Mouse (Mus musculus) cerebellum, postnatal 14 days (tissue): ENCODE data around the gene Gm13306.
"Not testable (repeated sequence)": the region's sequence is repeated elsewhere in the genome, so short reads cannot be mapped to it uniquely, and the experiment has no call there.

Source experiments
- DNase-seq, 2 experiments: peaks; one replicate each; pipeline ENCODE4 v3.0.0; 2021; ENCODE audit warnings: mixed read lengths in 2 of 2

Gm13306 gene

DNA sequence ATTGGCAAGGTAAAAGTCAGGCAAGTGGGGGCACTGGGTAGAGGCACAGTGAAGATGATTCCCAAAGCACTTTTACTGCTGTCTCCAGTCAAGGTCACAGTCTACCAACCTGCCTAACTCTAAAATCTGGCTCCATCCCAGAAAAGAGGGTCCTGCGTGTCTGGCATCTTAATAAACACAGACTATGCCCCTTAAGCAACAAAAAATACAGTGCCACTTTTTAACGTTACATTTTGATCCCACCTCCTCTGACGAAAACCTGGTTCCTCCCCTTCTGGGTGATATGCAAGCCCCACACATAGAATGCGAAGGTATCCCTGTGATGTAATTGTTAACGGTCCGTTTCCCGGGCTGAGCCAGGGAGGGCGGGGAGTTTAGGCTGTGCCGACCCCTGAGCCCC, at the start of gene Gm13306:
Gene Gm13306 (plus strand): TSS at position 301 of the 400 bp plus-strand sequence.
- DNase-seq, result not testable (repeated sequence)

DNA sequence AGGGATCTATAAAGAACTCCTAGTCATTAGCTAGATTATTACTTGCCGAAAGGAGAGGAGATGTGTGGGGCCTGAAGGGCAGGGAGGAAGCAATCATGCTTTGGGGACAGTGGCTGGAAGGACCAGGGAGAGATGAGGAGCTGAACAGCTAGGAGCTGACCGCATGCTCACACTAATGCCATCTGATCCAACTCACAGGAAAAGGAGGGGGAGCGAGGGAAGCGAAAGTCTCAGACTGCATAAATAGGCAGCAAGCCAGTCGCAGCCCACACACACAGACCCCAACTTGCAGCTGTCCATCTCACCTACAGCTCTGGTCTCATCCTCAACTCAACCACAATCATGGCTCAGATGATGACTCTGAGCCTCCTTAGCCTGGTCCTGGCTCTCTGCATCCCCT, 38.7 kb upstream of the Gm13306 start, which contains the start of gene Gm13304:
Gene Gm13304 (plus strand): TSS at position 301 of the 400 bp plus-strand sequence.
- DNase-seq, result not testable (repeated sequence)

DNA sequence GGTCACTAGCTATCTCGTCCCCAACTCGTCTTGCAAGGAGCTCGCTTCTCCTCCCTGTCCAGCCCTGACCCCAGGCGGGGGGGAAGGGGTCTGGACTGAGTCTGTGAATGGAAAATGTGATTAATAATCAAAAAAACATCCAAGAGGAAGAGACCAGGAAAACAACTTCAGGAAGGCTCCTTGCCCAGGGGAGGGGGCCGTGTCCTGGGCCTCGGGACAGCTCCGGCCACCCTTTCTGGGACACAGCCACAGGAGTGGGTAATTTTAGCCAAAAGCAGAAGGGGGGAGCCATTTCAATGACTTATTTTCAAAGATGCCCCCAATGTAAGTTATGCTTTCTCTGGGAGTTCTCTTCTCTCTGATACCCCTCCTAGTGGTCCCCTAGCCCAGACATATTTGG, 15.3 kb downstream of the Gm13306 start, which contains the start of gene Gm13305:
Gene Gm13305 (minus strand): TSS at position 101 of the 400 bp plus-strand sequence.
- DNase-seq, result not testable (repeated sequence)

DNA sequence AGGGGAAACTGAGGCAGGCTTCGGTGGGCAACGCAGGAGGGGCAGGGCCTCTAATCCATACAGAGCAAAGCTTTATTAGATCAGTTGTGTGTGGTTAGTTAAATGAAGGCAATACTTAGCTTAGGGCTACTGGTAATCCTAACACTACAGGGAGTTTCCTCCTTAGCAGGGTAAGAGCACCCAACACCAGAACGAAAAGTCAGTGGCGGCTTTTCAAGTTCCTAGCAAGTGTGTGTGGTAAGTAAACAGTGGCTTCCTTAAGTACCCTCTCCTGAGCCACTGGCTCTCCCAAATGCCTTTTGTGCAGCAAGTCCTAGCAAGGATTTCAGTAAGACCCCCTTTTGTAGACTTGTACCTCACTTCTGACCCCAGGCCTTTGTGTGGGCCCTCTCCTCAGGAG, 25.0 kb downstream of the Gm13306 start:
- not testable (repeated sequence) for DNase-seq

DNA sequence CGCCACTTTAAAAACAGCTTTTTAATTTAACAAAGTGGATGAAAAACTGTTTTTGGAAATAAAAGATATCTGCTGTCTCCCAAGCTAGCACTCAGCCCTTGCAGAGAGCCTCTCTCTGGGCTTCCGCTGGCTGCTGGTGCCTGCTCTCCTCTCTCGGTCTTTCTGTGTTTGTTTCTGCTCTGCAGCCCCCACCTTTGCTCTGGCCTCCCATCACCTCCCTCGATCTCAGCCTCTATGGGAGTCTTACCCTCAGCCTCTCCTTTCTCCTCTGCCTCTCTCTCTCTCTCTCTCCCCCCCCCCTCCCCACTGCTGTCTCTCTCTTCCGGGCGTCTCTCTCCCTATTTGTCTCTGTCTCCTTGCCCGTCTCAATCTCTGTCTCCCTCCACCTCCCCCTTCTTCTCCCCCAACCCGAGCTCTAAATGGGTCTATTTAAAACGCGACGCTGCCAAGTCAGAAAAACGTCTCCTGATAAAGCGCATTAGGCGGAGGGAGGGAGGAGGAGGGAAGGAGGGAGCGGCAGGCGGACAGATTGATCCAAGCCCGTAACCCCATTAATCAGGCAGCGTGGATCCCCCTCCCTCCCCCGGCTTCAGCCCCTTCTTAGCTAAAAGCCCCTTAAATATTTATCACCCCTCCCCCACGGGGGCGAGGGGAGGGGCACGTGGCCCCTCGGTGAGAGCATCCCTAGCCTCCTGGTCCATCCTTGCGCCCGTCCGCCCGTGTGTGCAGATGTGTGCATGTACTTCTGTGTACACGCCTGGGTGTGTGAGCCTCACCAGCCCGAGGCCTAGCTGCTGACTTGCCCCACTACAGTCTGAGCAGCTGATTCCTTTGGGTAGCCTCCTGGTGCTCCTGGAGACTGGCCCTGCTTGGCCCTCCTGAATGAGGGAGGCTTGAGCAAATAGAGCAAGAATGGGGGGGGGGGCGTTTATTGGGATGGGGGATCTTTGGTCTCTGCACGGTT, 30.3 kb downstream of the Gm13306 start:
- DNase-seq, result not testable (repeated sequence)

DNA sequence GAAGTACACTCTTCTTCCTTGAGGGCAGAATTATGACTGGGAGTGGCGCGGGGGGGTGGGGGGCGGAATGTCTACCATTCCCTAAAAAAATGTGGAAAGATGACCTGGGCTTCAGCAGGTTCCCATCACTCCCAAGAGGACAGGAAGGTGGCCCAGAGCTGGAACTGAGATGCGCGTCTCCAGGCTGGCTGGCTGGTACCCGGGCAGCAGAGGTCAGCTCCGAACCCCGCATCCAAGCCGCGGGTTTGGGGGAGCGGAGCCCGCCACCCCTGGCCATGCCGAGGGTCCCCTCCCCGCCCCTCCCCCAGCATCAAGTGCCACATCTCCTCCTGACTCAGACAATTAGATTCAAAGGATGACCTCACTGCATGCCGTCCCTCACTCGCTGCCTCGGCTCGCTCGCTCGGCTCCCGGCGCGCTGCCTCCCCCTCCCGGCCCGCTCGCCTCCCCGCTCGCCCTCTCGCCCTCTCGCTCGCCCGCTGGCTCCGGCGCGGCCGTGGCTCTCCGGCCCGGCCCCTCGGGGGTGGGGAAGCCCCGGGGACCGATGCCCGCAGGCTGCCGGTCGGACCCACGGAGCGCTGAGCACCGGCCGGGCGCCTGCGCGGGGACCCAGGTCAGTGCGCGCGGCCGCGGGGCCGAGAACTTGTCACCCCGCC, 31.2 kb downstream of the Gm13306 start:
- DNase-seq, result not testable (repeated sequence)

DNA sequence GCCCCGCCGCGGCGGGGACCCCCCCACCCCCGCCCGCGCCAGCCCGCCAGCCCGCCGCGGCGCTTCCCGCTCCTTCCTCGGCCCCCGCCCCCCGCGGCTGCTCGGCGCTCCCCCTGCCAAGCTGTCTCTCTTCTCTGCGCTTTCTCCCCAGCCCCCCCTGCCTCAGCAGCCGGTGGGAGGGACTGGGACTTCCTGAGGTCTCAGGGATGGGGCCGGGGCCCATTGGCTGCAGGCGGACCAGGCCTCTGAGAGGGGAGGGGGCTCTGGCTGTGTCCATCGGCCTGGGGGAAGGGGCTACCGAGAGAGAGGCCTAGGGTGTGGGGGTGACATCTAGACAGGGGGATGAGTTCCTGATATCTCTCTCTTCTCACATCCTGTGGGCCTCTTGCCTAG, 31.7 kb downstream of the Gm13306 start:
- DNase-seq, result not testable (repeated sequence)
